Mouse (Mus musculus) v-Abl transformed pro-B cells (cell line): ENCODE results near the gene Thap3.

Experiments
- in situ Hi-C, 2 experiments: fragments of 400-800 bp; cut with MboI; formaldehyde crosslinking; loops; one replicate each; pipeline ENCODE4 v1.15.1; 2025; ENCODE audit not compliant: unreplicated experiment in 2 of 2

Gene Thap3

DNA sequence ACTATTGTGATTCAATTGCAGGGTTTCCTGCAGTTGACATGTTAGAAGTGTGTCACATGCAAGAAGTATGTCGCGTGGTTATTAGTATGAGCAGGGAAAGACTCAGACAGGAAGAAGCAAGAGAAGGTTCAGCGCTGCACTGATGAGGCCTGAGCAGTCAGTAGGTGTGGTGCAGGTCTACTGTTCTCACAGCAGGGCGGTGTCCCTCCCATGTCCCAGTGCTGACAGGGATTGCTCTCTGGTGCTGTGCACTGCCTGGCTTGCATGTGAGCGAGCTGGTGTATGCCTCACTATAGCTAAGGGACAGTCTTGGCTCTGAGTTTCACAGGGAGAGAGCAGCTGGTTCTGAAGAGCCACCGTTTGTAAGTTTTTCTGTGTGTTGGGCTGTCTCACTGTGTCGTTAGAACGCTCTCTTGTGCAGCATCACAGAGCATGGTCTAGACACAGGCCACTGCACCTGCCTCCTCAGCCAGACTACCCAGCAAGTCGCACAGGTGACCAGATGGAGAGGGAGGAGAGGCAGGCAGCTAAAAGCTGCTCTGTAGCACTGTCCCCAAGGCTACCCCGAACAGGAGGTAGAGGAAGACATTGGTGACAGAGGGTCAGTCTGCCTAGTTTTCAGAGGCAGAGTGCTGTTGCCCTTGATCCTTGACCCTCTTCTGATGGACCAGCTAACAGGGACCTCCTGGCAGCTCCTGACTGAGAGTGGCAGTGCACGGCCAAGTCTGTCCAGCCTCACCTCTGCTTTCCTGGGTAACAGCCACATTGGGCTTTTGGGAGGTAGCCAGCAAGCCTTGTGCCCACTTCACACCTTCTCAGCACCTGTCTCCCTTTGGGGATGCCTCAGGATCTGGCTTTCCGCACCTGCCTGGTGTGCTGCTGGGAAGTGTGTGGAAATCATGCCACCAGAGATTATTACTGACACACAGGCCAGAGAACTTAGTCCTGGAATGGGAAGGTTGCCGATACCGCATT is 40.0 kb downstream of the Thap3 start:
- in situ Hi-C loops = no loop called here

- in situ Hi-C loops = no loop called here
Measured at GRCm38 (mm10) chr4:151946211-151946610, 42.6 kb downstream of the Thap3 start.

DNA sequence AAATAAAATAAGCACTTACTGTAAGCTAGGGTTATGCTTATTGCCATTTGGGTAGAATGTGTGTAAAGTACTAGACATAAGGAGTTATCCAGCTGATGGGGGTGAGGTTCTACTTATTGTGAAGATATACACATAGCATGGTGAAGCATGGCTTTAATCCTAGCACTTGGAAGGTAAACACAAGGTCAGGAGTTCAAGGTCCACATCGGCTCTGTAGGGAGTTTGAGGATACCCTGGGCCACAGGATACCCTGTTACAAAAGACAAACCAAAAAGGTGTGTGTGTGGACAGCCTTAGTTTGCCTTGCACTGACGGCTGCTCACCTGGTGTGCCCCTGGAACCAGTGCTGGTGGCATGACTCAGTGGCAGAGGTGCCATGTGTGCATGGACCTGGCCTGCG is 50.7 kb downstream of the Thap3 start:
- in situ Hi-C loops = loop anchor here in 1 of 2 experiments (10.0 kb wide), 1 partner anchor 73 kb away; the partner anchor contains the start of gene Camta1

DNA sequence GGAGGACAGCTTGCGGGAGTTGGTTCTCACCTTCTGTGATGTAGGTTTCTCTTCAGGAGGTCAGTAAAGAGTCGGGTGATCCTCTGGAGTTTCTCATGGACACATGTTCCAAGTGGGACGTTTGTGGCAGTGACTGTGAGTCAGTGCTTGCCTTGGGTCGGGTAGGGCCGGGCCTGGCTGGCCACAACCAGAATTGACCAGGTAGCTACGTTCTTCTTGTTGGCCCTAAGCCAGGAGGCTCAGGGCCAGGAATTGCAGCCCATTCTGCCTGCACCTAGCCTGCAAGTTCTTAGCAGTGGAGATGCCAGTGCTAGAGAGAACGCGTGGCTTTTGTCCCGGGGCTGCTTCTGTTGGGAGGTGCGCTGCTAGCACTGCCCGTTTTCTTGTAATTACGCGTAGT is 51.4 kb downstream of the Thap3 start:
- in situ Hi-C loops = loop anchor here in 1 of 2 experiments (10.0 kb wide), 1 partner anchor 73 kb away; the partner anchor contains the start of gene Camta1

- in situ Hi-C loops = loop anchor here (5.0 to 10.0 kb wide), 2 partner anchors 69 to 72 kb away; partner anchors contain the start of gene Camta1 (in 2 of the 2)
Measured at GRCm38 (mm10) chr4:151934215-151934572, 54.6 kb downstream of the Thap3 start.

DNA sequence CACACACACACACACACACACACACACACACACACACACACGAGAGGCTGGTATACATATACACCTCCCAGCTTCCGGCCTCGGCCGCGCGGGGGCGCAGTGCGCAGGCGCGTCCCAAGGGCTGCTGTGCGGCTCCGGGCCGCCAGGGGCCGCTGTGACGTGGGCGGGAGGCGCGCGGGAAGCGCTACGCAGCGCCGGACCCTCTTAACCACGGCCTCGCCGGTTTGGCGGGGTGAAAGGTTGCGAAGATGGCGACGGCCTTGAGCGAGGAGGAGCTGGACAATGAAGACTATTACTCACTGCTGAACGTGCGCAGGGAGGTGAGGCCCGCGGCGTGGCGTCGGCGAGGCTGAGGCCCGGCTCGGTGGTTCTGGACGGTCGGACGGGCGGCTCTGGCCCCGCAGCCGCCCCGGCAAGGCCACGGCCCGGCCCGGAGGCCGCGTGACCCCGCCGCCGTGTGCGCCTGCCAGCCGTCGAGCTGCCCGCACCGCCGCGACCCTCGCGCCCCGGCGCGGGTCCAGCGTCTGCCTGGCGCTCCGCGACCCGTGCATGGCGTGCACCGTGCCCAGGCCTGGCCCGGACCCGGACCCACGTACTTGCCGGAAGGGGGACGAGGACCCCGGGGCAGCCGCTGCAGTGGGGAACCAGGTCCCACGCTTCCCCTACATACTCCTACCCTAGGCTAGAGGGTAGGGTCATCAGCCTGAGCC is 55.1 kb downstream of the Thap3 start, which contains the start of gene Dnajc11:
Gene Dnajc11, plus strand, starts transcription at position 187 of the 710 bp plus-strand sequence.
- in situ Hi-C loops = loop anchor here (5.0 to 10.0 kb wide), 2 partner anchors 69 to 71 kb away; partner anchors contain the start of gene Camta1 (in 2 of the 2)
